Comparison of ENCODE assay signal across 15 mouse cellular contexts in genomic region chr1:51822531-51822930, GRCm38 (mm10).
A peak's percentile ranks its signal among the peaks of the same experiment; 100 is the strongest.
DNase-seq lines count a peak whose midpoint lies in the region; TF ChIP-seq lines count a peak whose summit lies in the region.
"Had no signal": no experiment of that assay in that cellular context is flagged by ENCODE, and none has a peak within 500 bp of the region (broad histone marks: within the 10 kb centered on the region; RNA-seq: fewer than 3 reads in every experiment).

No protein-coding gene starts in this region.

- intact Hi-C loops in gastrocnemius, adult 2 months (cut with DNase I), result no loop called here

- peak overlapping the region; percentile 46 for H3K27ac ChIP-seq in gastrocnemius, adult 2 months
- 0 out of 2 replicates have a peak overlapping the region, but pooled peaks have one; percentile 0 for H3K27ac ChIP-seq in layer of hippocampus, adult 2 months
- H3K27ac ChIP-seq: hindbrain, postnatal 0 days; midbrain, embryonic 10.5 days had no signal

- DNase-seq in gastrocnemius, adult 2 months, result no peak
- no peak for DNase-seq in gastrocnemius, postnatal 25 days
- DNase-seq in layer of hippocampus, adult 2 months (ENCODE audit: low spot score in 2 of 2), result no peak
- DNase-seq in layer of hippocampus, adult 11-12 months (ENCODE audit: low spot score), result no peak
- peak; percentile 77 for DNase-seq in adipocyte (ENCODE audit: low spot score)
- DNase-seq in fat pad, adult 2 months (ENCODE audit: extremely low read depth, low read depth, low spot score), result peak; percentile 3
- DNase-seq in thymus, adult 18-20 months, result no peak
- DNase-seq in yolk sac, embryonic 10.5 days (ENCODE audit: low spot score), result no peak
- DNase-seq: B cell, adult 2 months; cerebellum, adult 18-20 months; gastrocnemius, postnatal 14 days; lung, adult 18-20 months; thymus, adult 2 months had no signal

- H3K4me3 ChIP-seq in gastrocnemius, adult 2 months, result no peak overlapping the region
- H3K4me3 ChIP-seq in layer of hippocampus, adult 2 months, result no peak overlapping the region
- H3K4me3 ChIP-seq: midbrain, embryonic 10.5 days had no signal

- TF ChIP-seq CTCF in gastrocnemius, adult 2 months (IDR thresholded peaks at IDR 0.05), result no peak
- TF ChIP-seq CTCF in layer of hippocampus, adult 2 months (conservative IDR thresholded peaks at IDR 0.05), result no peak

Comparison
In these comparisons a context has a peak if more than half of its experiments do, and no peak if none do; other contexts are left out.
1. DNase-seq: peak in adipocyte (single experiment) and fat pad, adult 2 months (single experiment); none in gastrocnemius, adult 2 months (single experiment), gastrocnemius, postnatal 25 days (single experiment), layer of hippocampus, adult 2 months (0 of 2), layer of hippocampus, adult 11-12 months (single experiment), thymus, adult 18-20 months (0 of 2) and yolk sac, embryonic 10.5 days (single experiment).